In the genomic region with DNA sequence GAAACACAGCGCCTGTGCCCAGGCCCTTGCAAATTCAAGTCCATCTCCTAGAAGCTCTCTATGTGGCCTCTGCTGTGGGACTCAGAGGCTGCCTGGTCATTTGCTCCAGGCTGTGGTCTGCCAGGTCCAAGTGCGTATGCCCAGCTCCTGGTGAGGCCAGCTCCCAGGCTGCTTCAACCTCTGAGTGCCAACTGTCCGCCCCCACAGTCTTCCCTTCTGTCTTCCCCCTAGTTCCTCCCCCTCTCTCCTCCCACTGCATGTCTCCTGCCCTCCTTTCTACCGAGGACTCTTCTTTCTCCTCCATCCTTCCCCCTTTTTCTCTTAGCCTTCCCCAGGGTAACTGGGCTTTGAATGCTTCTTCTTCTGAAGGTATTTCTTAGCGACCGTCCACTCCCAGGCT, we compare ENCODE assay signal across 18 mouse cellular contexts.
DNase-seq lines count a peak whose midpoint lies in the region; ATAC-seq and TF ChIP-seq lines count a peak whose summit lies in the region.
"Had no signal": no experiment of that assay in that cellular context is flagged by ENCODE, and none has a peak within 500 bp of the region (broad histone marks: within the 10 kb centered on the region; RNA-seq: fewer than 3 reads in every experiment).

No protein-coding gene starts in this region.

- H3K27me3 ChIP-seq in forebrain, embryonic 12.5 days = no peaks in the 10 kb centered on the region
- no peaks in the 10 kb centered on the region for H3K27me3 ChIP-seq in forebrain, postnatal 0 days (ENCODE audit: insufficient read depth, low read length)
- H3K27me3 ChIP-seq in embryonic facial prominence, embryonic 15.5 days = no peaks in the 10 kb centered on the region
- no peaks in the 10 kb centered on the region for H3K27me3 ChIP-seq in limb, embryonic 13.5 days
- H3K27me3 ChIP-seq: intestine, embryonic 15.5 days; midbrain, embryonic 15.5 days; Patski had no signal

- H3K4me3 ChIP-seq in forebrain, embryonic 12.5 days (replicated peaks) = no peak overlapping the region
- H3K4me3 ChIP-seq in forebrain, postnatal 0 days (ENCODE audit: low read depth, low read length) = no peak overlapping the region
- H3K4me3 ChIP-seq in embryonic facial prominence, embryonic 15.5 days (replicated peaks) = no peak overlapping the region
- H3K4me3 ChIP-seq in limb, embryonic 13.5 days = no peak overlapping the region
- H3K4me3 ChIP-seq: heart, adult 2 months; intestine, embryonic 15.5 days; midbrain, embryonic 15.5 days; myocyte had no signal

- peak overlapping the region; percentile 51 for H3K27ac ChIP-seq in forebrain, embryonic 12.5 days
- no peak overlapping the region for H3K27ac ChIP-seq in forebrain, postnatal 0 days (ENCODE audit: low read depth, low read length)
- H3K27ac ChIP-seq in embryonic facial prominence, embryonic 15.5 days (replicated peaks) = no peak overlapping the region
- H3K27ac ChIP-seq in limb, embryonic 13.5 days = no peak overlapping the region
- H3K27ac ChIP-seq: heart, adult 2 months; intestine, embryonic 15.5 days; midbrain, embryonic 15.5 days had no signal

- WGBS in forebrain, embryonic 12.5 days = 80% methylated on average over 6 of the region's 6 CpGs
- 43% methylated on average over 6 of the region's 6 CpGs for WGBS in forebrain, postnatal 0 days
- 62% methylated on average over 6 of the region's 6 CpGs for WGBS in embryonic facial prominence, embryonic 15.5 days
- WGBS in limb, embryonic 13.5 days = 64% methylated on average over 6 of the region's 6 CpGs

- DNase-seq in forebrain, postnatal 0 days = no peak
- DNase-seq in left cerebral cortex, postnatal 4 days = peak; percentile 39
- DNase-seq in left cerebral cortex, adult 9 months (ENCODE audit: low spot score in 2 of 2) = no peak
- no peak for DNase-seq in urinary bladder, postnatal 36 days (ENCODE audit: low spot score in 2 of 2)
- DNase-seq: adrenal gland, postnatal 10 days; heart, adult 2 months; heart, postnatal 36 days; layer of hippocampus, adult 9-11 months; liver, postnatal 0 days; right cerebral cortex, postnatal 25 days; thymus, postnatal 36 days had no signal

- H3K4me2 ChIP-seq in forebrain, embryonic 12.5 days = no peak overlapping the region
- H3K4me2 ChIP-seq in forebrain, postnatal 0 days (ENCODE audit: low read depth) = no peak overlapping the region
- H3K4me2 ChIP-seq in embryonic facial prominence, embryonic 15.5 days (replicated peaks) = peak overlapping the region; percentile 15; the same call in 1 of the 2 replicates
- peak overlapping the region; percentile 43; the same call in 1 of the 2 replicates for H3K4me2 ChIP-seq in limb, embryonic 13.5 days (replicated peaks)
- H3K4me2 ChIP-seq: intestine, embryonic 15.5 days; midbrain, embryonic 15.5 days had no signal

- no peaks in the 10 kb centered on the region for H3K36me3 ChIP-seq in forebrain, embryonic 12.5 days (replicated peaks)
- H3K36me3 ChIP-seq in forebrain, postnatal 0 days (ENCODE audit: insufficient read depth) = no peaks in the 10 kb centered on the region
- no peaks in the 10 kb centered on the region for H3K36me3 ChIP-seq in embryonic facial prominence, embryonic 15.5 days
- 0 out of 2 replicates have a peak, but pooled peaks cover 5% of the 10 kb centered on the region for H3K36me3 ChIP-seq in limb, embryonic 13.5 days
- H3K36me3 ChIP-seq: intestine, embryonic 15.5 days; midbrain, embryonic 15.5 days had no signal

- TF ChIP-seq CTCF in forebrain, postnatal 0 days (IDR thresholded peaks at IDR 0.05; ENCODE audit: low read depth) = no peak

- H3K9me3 ChIP-seq in forebrain, embryonic 12.5 days = peaks cover 16% of the 10 kb centered on the region
- H3K9me3 ChIP-seq in forebrain, postnatal 0 days (ENCODE audit: low read length) = no peaks in the 10 kb centered on the region
- H3K9me3 ChIP-seq in embryonic facial prominence, embryonic 15.5 days (replicated peaks) = no peaks in the 10 kb centered on the region
- peaks cover 13% of the 10 kb centered on the region; the same call in 1 of the 2 replicates for H3K9me3 ChIP-seq in limb, embryonic 13.5 days
- H3K9me3 ChIP-seq: intestine, embryonic 15.5 days; midbrain, embryonic 15.5 days had no signal

- H3K4me1 ChIP-seq in forebrain, embryonic 12.5 days = peaks cover 10% of the 10 kb centered on the region; the same call in 1 of the 2 replicates
- H3K4me1 ChIP-seq in forebrain, postnatal 0 days (ENCODE audit: insufficient read depth) = no peaks in the 10 kb centered on the region
- peaks cover 29% of the 10 kb centered on the region for H3K4me1 ChIP-seq in embryonic facial prominence, embryonic 15.5 days
- peaks cover 14% of the 10 kb centered on the region for H3K4me1 ChIP-seq in limb, embryonic 13.5 days
- H3K4me1 ChIP-seq: intestine, embryonic 15.5 days had no signal

- intact Hi-C loops in left cerebral cortex, postnatal 4 days (cut with DNase I) = no loop called here

- ATAC-seq in forebrain, embryonic 12.5 days (ENCODE audit: low FRiP score) = no peak
- no peak for ATAC-seq in forebrain, postnatal 0 days
- no peak for ATAC-seq in embryonic facial prominence, embryonic 15.5 days (ENCODE audit: insufficient number of reproducible peaks, low FRiP score, low TSS enrichment, low read depth)
- ATAC-seq in limb, embryonic 13.5 days (ENCODE audit: low FRiP score, low read depth) = no peak
- ATAC-seq: intestine, embryonic 15.5 days; liver, postnatal 0 days; midbrain, embryonic 15.5 days; Patski had no signal

- H3K9ac ChIP-seq in forebrain, embryonic 12.5 days = no peak overlapping the region
- H3K9ac ChIP-seq in forebrain, postnatal 0 days = no peak overlapping the region
- no peak overlapping the region for H3K9ac ChIP-seq in embryonic facial prominence, embryonic 15.5 days
- H3K9ac ChIP-seq in limb, embryonic 13.5 days = no peak overlapping the region
- H3K9ac ChIP-seq: intestine, embryonic 15.5 days; liver, postnatal 0 days; midbrain, embryonic 15.5 days had no signal

Comparison
In these comparisons a context has a peak if more than half of its experiments do, and no peak if none do; other contexts are left out.
1. H3K4me2 ChIP-seq: peak in embryonic facial prominence, embryonic 15.5 days (single experiment) and limb, embryonic 13.5 days (single experiment); none in forebrain, embryonic 12.5 days (single experiment) and forebrain, postnatal 0 days (single experiment).